Mouse (Mus musculus) kidney, adult 2 months (tissue): ENCODE results near the gene Dlgap1. TPM values are rescaled to one million over a fixed set of nuclear protein-coding genes. Genes with fewer than 3 reads are reported as not detected.

Experiments used
- DNase-seq: peaks from one replicate; pipeline ENCODE4 v3.0.0; 2021
- H3K27ac ChIP-seq: fragments of 200-500 bp; 2 replicates; pipeline ENCODE4 v1.5.1; 2012; ENCODE audit warnings: low read depth, low read length, control low read depth, inconsistent platforms; ENCODE audit not compliant: insufficient read depth
- H3K27me3 ChIP-seq: fragments of 200-500 bp; replicated peaks from 2 replicates; pipeline ENCODE4 v1.6.1; 2012; ENCODE audit warnings: mild to moderate bottlenecking, moderate library complexity, low read length, inconsistent platforms; ENCODE audit not compliant: control insufficient read depth, insufficient read depth
- H3K36me3 ChIP-seq: fragments of 200-500 bp; 2 replicates; pipeline ENCODE4 v1.6.1; 2012; ENCODE audit warnings: mild to moderate bottlenecking, moderate library complexity, low read length, inconsistent platforms; ENCODE audit not compliant: control insufficient read depth, insufficient read depth
- H3K4me1 ChIP-seq: fragments of 200-500 bp; 2 replicates; pipeline ENCODE4 v1.6.1; 2011; ENCODE audit warnings: low read length; ENCODE audit not compliant: control insufficient read depth, insufficient read depth
- H3K4me3 ChIP-seq: fragments of 200-500 bp; 2 replicates; pipeline ENCODE4 v1.5.1; 2011; ENCODE audit warnings: mild to moderate bottlenecking, low read depth, low read length, control low read depth; ENCODE audit not compliant: insufficient read depth
- CTCF ChIP-seq: fragments of 200-500 bp; conservative IDR thresholded peaks from 2 replicates; pipeline ENCODE4 v1.5.1; 2011; ENCODE audit warnings: low read depth, mild to moderate bottlenecking, control low read depth, low read length, moderate library complexity, mixed read lengths; ENCODE audit not compliant: insufficient read depth, insufficient read length
- POLR2A ChIP-seq: fragments of 200-500 bp; IDR thresholded peaks from one replicate; pipeline ENCODE4 v1.6.1; 2011; ENCODE audit warnings: low read depth, low read length, control low read depth
- WGBS: fragments of 180-500 bp; shearing (Covaris S2); methylation state at CpG from one replicate; pipeline ENCODE4 v1.1.7; 2018; 5-methylcytosine and 5-hydroxymethylcytosine counted together
- polyA plus RNA-seq: library from polyadenylated mRNA; depleted of rRNA; stranded (reverse); fragments of >200 nt; gene quantifications from 2 replicates; pipeline ENCODE4 v1.2.3, GENCODE M21; 2012

Dlgap1 gene
- polyA plus RNA-seq, 1 experiment = 0.55 TPM

DNA sequence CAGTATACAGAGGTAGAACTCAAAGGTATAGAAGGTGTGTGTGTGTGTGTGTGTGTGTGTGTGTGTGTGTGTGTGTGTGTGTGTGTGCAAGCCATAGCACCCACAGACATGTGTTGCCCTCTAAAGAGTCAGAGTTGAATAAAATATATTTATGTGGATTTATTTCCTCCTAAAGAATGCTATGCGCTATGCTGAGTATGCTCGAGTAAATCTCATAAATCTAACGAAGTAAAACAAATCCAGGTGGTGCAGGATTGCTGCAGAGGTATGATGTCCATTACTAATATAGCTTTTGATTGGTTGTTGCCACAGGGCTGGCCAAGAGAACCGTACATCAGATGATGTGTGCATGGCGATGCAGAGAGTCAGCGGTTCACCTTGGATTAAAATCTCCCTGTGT is 222.4 kb downstream of the Dlgap1 start:
- no peaks in the 10 kb centered on the region for H3K4me1 ChIP-seq
- no peak for TF ChIP-seq POLR2A
- no peak for TF ChIP-seq CTCF
- H3K27ac ChIP-seq = no peak overlapping the region
- no peak overlapping the region for H3K4me3 ChIP-seq
- WGBS = 75% methylated on average over 6 of the region's 6 CpGs
- no peaks in the 10 kb centered on the region for H3K27me3 ChIP-seq
- DNase-seq = no peak
- H3K36me3 ChIP-seq = no peaks in the 10 kb centered on the region

DNA sequence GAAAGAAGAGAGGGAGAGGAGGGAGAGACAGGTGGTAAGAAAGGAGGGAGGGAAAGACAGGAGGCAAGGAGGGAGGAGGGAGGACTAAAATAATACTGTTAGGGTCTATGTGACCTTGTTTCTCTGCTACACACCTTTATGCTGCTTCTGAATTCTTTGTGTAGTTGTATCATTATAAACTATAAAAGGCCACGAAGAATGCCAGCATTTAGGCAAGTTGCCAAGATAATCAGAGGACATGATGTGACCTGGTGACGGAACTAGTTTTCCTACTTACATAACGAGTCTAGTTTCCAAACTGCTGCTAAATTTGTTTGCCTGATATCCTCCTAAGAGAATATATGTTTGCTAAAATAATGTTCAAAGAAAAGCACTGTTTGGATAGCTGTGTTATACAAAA is 254.0 kb downstream of the Dlgap1 start:
- no peak for DNase-seq
- 37% methylated on average over 3 of the region's 3 CpGs for WGBS
- Histone ChIP-seq H3K27ac (no peak overlapping the region), H3K36me3 (no peaks in the 10 kb centered on the region), H3K4me3 (no peak overlapping the region), H3K27me3 (no peaks in the 10 kb centered on the region), H3K4me1 (no peaks in the 10 kb centered on the region)
- no peak for TF ChIP-seq POLR2A
- no peak for TF ChIP-seq CTCF

DNA sequence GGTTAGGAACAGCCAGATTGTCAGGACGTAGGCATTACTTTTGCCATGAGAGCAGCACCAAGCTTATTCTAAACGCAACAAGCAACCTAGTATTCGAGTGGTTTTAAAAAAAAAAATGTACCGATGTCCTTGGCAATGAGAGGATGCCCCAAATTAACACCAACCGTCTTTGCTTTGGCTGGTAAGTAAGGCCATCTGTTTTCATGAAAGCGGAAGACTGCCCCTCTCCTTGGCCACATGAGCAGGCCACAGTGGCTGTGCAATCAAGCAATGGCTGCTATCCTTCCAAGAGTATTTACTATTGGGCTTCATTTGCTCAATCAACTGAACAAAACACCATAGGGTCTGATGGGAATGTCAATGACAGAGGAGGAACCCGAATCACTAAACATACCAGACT is 278.5 kb downstream of the Dlgap1 start:
- WGBS = 75% methylated on average over 7 of the region's 7 CpGs

DNA sequence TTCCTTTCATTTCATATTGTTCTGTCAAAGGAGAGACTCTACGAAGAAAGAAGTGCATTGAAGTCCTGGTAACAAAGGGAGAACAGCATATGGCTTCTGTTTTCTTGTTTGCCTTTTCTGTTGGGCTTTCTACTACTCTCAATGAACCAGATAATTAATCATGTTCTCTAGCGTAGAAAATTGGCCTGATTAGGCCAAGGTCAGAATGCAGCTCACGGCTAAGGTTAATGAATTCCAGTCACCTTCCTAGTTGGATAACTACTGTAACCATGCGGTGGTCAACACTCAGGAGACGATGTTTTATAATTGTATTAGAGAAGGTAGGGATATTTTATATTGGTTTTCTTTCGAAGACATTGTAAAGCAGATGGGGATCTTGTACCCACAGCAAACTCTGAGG is 279.4 kb downstream of the Dlgap1 start:
- H3K27me3 ChIP-seq = no peaks in the 10 kb centered on the region
- H3K4me3 ChIP-seq = no peak overlapping the region
- H3K27ac ChIP-seq = no peak overlapping the region
- TF ChIP-seq CTCF (no peak), POLR2A (no peak)
- H3K4me1 ChIP-seq = no peaks in the 10 kb centered on the region
- peak; percentile 14 for DNase-seq
- WGBS = 27% methylated on average over 6 of the region's 6 CpGs
- H3K36me3 ChIP-seq = no peaks in the 10 kb centered on the region

More for the DNA sequence above, 278.5 kb downstream of the Dlgap1 start:
- H3K4me1 ChIP-seq = no peaks in the 10 kb centered on the region
- H3K36me3 ChIP-seq = no peaks in the 10 kb centered on the region
- TF ChIP-seq POLR2A (no peak), CTCF (no peak)
- no peak overlapping the region for H3K4me3 ChIP-seq
- H3K27ac ChIP-seq = no peak overlapping the region
- DNase-seq = no peak
- no peaks in the 10 kb centered on the region for H3K27me3 ChIP-seq

DNA sequence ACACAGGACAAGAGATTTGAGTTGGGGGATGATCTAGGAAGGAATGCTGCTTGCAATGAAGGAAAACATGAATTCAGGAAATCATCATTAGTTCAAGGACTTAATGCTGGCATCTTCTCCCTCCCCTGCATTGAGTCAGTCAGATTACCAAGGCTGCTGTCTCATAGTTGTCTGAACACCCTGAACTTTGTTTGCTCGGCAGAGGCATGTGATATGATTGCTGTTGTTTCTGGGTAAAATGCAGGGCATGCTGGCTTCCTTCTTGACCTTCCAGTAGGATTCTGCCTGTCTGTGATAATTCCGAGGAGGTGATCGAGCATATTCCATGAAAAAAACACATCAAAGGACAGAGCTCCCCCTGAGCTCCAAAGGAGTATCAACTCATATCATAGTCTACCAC is 283.6 kb downstream of the Dlgap1 start:
- no peaks in the 10 kb centered on the region for H3K27me3 ChIP-seq
- no peak overlapping the region for H3K4me3 ChIP-seq
- no peak overlapping the region for H3K27ac ChIP-seq
- no peak for DNase-seq
- 78% methylated on average over 3 of the region's 3 CpGs for WGBS
- no peaks in the 10 kb centered on the region for H3K4me1 ChIP-seq
- TF ChIP-seq CTCF (no peak), POLR2A (no peak)
- no peaks in the 10 kb centered on the region for H3K36me3 ChIP-seq

DNA sequence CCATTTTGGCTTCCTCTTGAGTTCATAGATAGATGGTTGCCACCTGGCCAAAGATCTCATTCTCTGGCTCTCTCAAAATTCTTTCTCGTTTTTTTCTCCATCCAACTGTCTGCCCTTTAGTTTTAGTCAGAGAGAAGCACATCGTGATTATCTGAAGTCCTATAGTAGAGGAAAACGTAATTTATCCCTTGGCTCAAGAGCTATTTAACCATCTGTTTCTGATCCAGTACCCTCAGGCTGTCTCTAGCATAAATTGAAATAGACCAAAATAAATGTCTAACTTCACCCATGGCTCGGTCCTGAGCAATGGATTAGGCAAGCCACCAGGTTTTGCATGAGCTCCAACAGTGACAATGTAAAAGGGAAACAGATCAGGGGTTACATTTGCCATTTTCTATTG is 287.5 kb downstream of the Dlgap1 start:
- no peaks in the 10 kb centered on the region for H3K4me1 ChIP-seq
- no peak overlapping the region for H3K4me3 ChIP-seq
- no peaks in the 10 kb centered on the region for H3K36me3 ChIP-seq
- TF ChIP-seq POLR2A = no peak
- no peak for TF ChIP-seq CTCF
- H3K27ac ChIP-seq = no peak overlapping the region
- H3K27me3 ChIP-seq = no peaks in the 10 kb centered on the region
- DNase-seq = no peak
- WGBS = 55% methylated on average over 4 of the region's 4 CpGs

DNA sequence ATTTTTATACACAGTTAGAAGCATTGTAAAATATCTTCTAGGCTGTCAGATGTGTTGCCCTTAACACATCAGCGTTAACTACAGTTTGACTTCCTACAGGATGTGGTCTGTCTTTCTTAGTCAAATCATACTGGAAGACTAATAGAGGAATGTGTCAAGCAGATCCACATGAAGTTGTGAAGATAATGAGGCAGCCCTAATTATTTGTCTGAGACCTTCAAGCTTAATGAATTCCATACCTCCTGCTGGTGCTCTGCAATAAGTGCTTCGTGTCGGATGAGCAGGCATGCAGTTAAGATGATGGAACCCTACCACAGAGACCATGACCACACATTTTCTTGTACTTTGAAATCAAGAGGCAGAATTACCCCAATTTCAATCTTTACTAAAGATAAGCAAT is 294.3 kb downstream of the Dlgap1 start:
- TF ChIP-seq CTCF (no peak), POLR2A (no peak)
- Histone ChIP-seq H3K4me1 (no peaks in the 10 kb centered on the region), H3K27me3 (no peaks in the 10 kb centered on the region), H3K4me3 (no peak overlapping the region), H3K27ac (no peak overlapping the region), H3K36me3 (no peaks in the 10 kb centered on the region)
- DNase-seq = no peak
- WGBS = 79% methylated on average over 3 of the region's 3 CpGs

DNA sequence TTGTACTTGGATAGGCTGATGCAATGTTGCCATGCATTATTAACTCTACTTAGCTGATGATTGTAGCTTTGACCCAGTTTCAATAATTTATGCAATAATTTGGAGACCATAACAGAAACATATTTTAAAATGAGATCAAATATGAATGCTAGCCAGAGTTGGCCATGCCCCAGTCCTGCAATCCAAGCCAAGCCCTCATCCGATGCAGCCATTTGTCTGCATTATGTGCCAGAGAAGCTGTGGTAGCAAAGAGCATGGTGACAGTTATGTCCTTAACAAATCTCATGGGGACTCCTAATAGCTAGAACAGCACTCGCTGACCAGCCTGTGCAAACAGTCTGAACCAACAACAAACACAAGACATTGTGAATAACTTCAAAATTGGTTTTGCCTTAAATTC is 303.3 kb downstream of the Dlgap1 start:
- DNase-seq = no peak
- WGBS = 83% methylated on average over 2 of the region's 2 CpGs
- Histone ChIP-seq H3K4me3 (no peak overlapping the region), H3K27me3 (no peaks in the 10 kb centered on the region), H3K27ac (no peak overlapping the region), H3K36me3 (no peaks in the 10 kb centered on the region), H3K4me1 (no peaks in the 10 kb centered on the region)
- TF ChIP-seq POLR2A (no peak), CTCF (no peak)
